Mouse (Mus musculus) megakaryocyte, adult 5-6 weeks (primary cell): ENCODE measurements around the gene Rce1. TPM values are rescaled to one million over a fixed set of nuclear protein-coding genes. Genes with fewer than 3 reads are reported as not detected.
A peak's percentile ranks its signal among the peaks of the same experiment; 100 is the strongest.

Experiments used
- ATAC-seq: 2 replicates; pipeline ENCODE4 v1.8.0; 2016; ENCODE audit warnings: mild to moderate bottlenecking, inconsistent platforms; ENCODE audit not compliant: poor library complexity, severe bottlenecking
- total RNA-seq, 2 experiments: library from RNA; stranded (forward) in 1 of 2; stranded (reverse) in 1 of 2; fragments of 153-499, 151-499 nt in 1 of 2; fragments of 221-1000, 200-1000 nt in 1 of 2; gene quantifications; 2 replicates each; pipeline versions ENCODE4 v1.2.3 to v1.2.4; 2015 to 2017

Gene Rce1
- total RNA-seq (2015) (18.4 and 23.4 TPM in 2 replicates), total RNA-seq (2017) (12.4 and 20.0 TPM in 2 replicates)

DNA sequence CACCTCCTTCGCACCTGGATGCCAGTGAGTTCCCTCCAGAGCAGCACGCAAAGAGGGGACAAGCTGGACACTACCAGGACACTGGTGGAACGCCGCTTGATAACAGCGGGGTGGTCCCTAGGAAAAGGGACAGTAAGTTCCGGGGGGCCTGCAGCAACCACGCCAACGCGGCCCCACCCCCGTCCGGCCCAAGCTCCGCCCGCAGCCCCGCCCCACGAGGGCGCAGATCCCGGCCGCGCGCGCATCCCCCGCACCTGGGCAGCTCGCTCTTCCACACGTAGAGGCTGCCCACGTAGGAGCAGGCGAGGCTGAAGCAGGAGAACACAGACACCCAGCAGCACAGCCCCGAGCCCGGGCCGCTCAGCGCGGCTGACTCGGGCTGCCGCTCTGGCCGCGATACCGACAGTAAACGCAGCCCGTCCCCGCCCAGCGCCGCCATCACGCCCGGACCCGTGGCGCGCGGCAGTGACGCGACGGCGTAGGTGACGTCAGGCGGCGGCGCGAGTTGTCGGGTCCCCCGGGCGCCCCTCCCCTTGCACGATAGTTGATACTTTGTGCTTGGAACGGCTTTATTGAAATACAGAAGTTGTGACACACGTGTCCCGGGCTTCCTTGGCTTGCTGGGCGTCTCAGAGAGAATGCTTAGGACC, at the start of gene Rce1:
Gene Rce1 (minus strand): TSS at position 463 of the 650 bp plus-strand sequence.
- ATAC-seq = peak; percentile 92

DNA sequence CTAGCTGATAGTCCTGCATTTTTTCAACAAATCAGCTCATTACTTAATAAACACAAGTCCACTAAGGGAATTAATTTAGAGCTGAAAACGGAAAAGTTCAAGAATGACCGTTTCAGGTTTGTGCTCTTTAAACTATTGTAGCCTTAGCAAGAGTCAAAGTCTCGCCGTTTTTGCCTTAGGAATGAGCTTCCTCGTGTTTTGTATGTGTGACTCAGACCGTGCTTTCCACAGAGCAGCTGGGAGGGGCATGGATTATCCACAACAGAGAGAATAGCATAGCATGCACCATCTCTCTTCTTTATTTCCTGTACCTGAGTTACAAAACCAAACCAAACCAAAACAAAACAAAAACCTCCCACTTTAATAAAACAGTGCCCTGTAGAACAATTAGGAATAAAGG, 47.0 kb upstream of the Rce1 start:
- ATAC-seq = no peak

DNA sequence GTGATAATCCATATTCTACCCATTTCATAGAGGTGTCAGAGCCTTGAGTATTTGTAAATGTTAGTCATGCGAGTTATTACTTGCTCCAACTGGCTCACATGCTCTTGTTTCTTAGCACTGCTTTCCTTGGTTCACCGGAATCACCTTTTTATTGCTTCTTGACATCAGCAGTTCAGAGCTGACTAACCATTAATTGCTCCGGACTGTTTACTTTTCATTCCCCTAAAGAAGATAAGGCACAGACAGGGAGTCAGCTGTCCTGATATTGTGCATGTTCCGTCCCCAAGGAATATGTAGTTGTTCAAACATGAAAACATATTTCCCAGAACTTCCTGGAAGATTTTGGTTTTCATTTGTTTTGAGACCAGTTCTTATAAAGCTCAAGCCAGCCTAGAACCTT, 45.3 kb upstream of the Rce1 start:
- no peak for ATAC-seq

DNA sequence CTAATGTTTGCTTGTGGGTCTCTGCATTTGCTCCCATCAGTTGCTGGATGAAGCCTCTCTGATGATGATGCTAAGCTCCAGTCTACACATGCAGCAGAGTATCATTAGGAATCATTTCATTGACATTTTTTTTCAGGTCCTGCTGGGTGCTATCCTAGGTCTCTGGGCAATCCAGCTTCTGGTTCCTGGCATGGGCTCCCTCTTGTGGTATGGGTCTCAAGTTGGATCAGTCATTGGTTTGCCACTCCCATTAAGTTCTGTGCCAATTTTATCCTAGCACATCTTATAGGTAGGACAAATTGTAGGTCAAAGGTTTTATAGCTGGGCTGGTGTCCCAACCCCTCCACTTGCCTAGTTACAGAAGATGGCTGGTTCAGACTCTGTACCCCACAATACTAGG, 41.4 kb upstream of the Rce1 start:
- ATAC-seq = no peak

DNA sequence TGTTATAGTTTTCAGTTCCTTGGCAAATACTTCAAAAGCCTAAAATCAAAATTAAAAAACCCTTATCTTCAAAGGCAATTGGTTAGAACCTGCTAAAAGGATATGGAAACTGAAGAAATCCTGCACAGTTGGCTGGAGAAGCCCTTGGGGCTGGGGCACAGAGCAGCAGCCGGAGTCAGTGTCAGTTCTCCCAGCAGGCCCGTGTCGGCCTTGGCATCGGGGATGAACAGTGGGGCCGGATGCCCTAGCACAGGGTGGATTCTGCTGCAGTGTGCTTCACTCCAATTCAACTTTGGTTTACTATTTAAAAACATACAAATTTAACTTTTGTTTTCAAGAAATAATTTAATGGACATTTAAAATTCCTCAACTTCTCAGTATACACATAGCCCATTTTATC, 32.7 kb upstream of the Rce1 start:
- ATAC-seq = no peak

DNA sequence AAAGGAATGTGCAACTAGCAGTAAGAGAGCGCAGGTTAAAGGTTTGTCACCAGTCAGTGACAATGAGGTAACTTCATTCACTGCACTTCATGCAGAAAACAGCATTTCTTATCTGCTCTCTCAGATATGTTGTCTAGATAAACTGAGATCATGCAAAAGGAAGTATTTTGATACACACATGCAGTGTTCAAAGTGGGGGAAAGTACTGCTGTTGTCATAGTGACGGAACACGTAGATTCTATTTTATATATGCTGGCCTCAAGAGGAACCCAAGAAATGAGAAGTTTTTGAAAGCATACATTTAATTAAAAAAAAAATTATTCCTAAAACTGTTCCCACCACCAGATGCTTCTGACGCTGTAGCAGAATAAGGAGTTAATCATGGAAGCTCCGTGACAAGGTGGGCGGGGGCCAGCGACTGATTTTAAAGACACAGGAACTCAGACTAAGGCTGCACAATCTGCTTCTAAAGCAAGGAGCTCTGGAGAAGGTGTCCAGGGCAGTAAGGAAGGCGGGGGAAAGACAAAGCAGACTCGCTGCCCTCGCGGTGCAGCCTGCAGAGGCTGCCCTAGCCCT, 21.6 kb upstream of the Rce1 start:
- ATAC-seq = no peak

DNA sequence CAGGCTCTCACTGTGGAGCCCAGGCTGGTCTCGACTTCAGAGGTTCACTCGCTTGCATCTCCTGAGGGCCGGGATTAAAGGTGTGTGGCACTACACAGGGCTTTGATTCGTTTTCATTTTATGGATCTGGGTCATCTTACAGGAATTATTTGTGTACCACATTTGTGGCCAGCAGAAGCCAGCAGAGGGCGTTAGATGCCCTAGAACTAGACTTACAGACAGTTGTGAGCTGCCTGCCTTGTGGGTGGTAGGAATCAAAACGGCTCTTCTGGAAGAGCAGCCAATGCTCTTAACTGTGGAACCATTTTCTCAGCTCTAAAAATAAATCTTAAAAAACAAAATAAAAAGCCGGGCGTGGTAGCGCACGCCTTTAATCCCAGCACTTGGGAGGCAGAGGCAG, 18.8 kb upstream of the Rce1 start:
- no peak for ATAC-seq

DNA sequence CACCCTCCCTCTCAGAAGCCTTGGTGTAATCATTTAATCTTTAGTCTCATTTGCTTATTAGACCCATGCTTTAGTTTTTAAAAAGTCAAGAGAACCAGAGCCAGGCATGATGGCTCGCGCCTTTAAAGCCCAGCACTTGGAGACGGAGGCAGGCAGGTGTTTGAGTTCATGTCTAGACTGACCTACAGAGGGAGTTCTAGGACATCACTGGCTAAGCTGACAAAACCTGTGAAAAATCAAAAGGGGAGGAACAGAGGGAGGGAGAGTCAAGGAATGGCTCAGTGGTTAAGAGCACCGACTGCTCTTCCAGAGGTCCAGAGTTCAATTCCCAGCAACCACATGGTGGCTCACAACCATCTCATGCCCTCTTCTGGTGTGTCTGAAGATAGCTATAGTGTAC, 10.5 kb upstream of the Rce1 start:
- no peak for ATAC-seq

DNA sequence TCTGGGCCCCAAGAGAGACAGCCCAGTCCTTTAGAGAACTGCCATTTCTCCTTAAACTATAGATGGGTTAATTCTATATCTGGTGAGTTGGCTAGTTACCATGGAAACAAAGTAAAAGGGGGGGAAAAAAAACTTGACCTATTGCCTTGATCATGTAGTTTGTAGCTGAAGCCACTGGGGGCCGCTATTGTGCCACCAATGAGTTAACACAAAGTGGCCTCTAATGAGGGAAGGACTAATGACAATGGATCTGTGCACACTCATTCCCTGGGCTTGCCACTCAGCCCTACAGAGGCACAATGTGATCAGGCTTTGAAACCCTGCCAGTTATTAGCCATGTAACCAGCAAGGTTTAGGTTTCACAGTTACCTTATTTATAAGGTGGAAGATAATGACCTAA, 3.4 kb upstream of the Rce1 start:
- ATAC-seq = peak; percentile 47; the same call in 1 of the 2 replicates

DNA sequence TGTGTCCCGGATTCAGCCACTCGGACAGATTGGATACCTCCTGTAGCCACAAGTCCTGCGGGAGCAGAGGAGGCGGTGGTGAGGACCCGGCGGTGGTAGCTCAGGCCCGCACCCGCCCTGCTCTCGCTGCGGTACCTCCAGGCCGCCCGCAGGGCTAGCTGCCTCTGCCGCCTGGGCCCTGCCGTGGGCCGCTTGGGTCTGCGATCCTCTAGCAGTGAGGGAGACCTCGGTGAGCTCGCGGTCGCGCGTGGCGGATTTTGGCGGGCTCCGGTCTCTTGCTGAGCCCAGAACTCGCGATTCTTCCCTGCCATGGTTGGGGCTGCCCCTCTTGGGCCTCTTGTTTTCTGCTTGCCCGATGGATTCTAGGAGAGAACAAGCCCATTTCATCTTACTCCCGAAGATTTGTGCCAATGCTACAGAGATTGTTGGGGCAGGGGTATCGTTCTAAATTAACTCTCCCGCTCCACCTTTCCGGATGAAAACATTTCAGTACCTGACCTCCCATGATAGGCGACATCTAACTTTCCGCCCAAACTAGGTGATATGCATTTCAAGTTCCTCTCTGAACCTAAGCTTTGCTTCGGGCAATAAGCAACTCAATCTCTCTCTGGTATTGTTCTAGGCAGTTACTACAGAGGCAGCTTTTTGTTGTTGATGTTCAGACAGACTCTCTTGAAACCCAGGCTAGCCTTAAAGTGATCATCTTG, 541 bp upstream of the Rce1 start:
- peak; percentile 57 for ATAC-seq

DNA sequence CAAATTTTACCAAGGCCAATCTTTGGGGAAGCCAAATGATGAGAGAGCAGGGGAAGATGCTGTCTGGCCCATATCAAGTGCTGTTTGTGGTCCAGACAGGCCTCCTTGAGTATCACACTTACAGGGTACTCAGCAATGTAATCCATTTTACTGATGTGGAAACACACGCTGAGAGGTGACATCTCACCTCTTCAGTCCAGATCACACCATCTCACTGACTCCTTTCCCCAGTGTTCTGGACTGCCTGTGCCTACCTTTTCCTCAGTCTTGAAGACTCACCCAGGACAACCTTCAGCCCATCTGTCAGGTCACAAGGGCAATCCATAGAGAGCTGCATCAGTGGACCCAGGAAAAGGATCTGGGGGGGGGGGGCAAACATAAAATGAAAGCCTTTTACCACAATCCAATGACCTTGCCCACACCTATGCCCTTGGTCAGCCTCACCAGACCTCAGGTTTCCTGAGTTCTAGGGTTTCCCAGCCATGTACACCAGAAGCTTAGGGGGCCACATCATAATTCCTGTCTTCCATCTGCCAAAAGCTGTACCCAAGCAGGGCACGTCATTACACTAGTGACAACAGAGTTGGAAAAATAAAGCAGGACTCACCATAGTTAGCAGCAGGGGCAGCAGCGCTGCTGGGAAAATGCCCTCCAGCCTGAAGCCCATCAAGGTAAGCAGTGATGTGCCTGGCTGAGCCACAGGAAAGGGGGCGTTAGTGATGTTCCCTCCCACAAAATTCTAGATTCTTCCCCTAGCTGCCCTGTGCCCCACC, 849 bp downstream of the Rce1 start:
- ATAC-seq = peak; percentile 20; the same call in 1 of the 2 replicates

DNA sequence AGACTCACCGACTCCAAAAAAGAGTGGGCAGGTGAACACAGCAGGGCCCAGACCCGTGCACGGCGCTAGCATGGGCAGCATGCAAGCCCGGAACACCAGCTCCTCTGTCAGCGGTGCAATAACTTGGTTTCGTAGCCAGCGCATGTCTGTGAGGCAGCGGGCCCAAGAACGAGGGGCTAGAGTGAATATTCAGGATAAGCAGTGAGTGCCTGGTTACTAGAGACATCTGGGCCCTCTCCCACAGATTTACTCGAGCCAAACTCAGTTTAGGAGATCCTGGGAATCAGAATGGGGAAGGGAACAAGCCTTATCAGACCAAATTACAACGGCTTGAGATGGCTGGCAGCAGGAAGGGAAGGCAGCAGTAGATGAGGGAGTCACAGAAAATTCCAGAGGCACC, 1.4 kb downstream of the Rce1 start:
- ATAC-seq = no peak

DNA sequence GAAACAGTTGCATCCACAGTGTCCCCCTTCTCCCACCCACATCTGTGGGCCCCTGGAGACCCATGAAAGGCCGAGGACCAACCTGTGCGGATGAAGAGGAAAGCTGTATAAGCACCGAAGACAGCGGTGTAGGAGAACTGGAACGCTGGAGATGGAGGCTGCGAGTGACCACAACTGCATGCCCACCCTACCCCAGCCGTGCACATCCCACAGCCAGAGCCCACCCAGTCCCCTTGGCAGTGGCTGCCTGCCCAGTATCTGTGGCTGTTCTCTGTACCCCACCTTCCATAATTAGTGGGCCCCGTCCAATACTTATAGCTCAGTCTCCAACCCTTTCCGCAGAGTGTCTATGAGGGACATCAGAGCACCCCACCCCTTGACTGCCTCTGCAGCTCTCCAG, 2.0 kb downstream of the Rce1 start:
- no peak for ATAC-seq

DNA sequence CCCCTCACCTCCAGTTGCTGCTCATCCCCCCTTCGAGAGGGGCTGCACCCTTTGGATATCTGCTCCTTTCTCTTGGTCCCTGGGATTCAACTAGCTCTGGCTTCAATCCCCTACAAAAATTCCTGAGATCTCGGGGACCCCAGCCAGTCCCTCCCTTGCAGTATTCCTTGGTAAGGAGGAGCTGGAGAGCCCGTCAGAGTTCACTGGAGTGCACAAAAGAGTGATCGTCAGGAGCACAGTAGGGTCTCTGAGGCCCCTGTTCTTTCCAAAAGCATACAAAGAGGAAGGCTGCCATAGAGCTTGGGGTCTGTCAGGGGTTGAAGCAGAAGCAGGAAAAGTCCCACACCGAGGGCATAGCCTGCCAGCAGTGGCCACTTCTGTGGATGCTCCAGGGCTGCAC, 2.7 kb downstream of the Rce1 start:
- ATAC-seq = no peak

DNA sequence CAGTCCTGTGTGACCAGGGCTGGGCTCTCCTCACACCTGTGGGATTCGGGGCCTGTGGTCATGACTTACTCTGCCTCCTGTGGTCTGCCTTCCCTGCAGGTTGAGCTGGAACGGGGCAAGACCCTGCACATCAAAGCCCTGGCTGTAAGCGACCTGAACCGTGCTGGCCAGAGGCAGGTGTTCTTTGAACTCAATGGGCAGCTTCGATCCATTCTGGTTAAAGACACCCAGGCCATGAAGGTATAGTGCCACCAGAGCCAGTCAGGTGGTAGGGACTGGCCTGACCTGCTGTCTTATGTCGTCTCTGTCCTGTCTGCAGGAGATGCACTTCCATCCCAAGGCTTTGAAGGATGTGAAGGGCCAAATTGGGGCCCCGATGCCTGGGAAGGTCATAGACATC, 4.7 kb downstream of the Rce1 start:
- no peak for ATAC-seq

DNA sequence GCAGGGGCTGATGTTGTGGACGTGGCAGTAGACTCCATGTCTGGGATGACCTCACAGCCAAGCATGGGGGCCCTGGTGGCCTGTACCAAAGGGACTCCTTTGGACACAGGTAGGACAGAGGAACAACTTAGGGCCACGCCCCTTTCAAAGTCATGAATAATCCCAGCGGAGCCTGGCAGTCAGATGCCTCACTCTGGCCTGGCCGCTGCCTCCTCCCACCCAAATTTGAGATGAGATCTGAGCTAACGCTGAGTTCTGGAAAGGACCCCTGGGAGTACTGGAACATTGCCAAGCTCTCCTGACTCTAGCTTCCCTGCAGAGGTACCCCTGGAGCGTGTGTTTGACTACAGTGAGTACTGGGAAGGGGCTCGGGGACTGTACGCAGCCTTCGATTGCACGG, 6.0 kb downstream of the Rce1 start:
- no peak for ATAC-seq

DNA sequence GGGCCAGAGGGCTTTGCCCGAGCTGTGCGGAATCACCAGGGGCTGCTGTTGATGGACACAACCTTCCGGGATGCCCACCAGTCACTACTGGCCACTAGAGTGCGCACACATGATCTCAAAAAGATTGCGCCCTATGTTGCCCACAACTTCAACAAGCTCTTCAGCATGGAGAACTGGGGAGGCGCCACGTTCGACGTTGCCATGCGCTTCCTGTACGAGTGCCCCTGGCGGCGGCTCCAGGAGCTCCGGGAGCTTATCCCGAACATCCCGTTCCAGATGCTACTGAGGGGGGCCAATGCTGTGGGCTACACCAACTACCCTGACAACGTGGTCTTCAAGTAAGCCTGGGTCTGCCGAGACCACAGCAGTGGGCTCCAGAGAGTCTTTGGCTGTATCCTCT, 7.3 kb downstream of the Rce1 start:
- ATAC-seq = no peak

DNA sequence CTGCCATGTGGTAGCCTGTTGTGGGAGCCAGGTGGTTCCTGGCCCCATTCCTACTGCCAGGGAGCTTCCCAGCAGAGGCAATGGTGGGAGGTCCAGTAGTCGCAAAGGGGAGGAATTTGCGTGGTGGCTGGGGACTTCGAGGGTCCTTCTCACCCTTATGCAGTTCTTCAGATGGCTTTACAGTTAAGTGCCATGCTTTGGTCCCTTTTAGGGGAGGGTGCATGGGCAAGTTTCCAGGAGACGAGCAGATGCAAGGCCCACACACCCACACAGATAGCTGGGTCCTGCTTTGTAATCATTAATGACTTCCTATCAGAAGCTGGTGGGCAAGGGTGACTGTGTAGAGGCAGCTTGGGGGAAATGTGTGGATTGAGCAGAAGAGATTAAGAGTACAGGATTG, 8.9 kb downstream of the Rce1 start:
- no peak for ATAC-seq

DNA sequence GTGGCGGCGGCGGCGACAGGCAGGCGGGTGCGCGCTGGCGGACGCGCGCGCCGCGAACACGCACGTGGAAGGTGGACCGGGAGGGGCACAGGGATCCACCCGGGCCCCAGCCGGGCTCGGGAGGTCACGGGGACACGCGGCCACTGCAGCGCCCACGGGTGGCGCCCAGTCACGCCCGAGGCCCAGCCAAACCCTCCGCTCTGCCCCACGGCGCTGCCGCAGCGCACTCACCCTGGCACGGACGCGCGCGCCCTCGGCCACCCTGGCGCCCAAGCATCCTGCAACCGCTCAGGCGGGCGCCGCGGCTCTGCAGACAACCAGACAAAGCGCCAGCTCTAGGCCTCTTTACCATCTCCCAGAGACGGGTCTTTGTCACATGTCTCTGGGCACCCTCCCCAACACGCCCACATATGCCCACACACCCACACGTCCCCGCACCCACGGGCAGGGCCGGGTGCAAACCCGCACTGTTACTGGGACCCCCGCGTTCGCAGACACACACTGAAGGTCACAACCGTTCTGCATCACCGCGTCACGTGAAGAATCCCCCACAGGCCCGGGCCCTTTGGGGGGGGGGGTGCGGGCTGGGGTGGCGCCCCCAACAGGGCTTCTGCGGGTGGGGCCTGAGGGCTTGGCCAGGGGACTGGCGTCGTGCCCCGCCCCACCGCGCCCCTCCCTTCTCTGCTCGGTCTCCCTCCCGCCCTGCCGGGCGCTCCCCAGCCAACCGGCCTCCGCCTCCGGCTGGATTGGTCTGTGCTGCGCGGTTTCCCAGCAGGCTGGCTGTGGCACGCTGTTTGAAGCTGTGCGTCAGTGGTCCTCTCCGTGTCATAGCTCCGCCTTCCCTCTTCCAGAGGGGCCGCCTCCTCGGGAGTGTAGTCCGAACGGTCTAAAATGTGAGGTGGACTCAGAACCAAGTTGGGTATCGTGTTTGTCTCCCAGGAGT, 10.0 kb downstream of the Rce1 start, which contains the start of gene Lrfn4:
Gene Lrfn4 (minus strand): TSS at position 517 of the 943 bp plus-strand sequence.
- peak; percentile 67 for ATAC-seq
